Mouse (Mus musculus) spleen, adult 2 months (tissue): ENCODE results near the gene Slc4a1.

Source experiments
- CTCF ChIP-seq: fragments of 200-500 bp; IDR thresholded peaks from 2 replicates; pipeline ENCODE4 v1.5.1; 2011; ENCODE audit warnings: mild to moderate bottlenecking, inconsistent platforms; ENCODE audit not compliant: insufficient read depth, insufficient read length, insufficient replicate concordance; ENCODE audit errors: extremely low read depth
- POLR2A ChIP-seq: fragments of 200-500 bp; IDR thresholded peaks from 2 replicates; pipeline ENCODE4 v1.6.1; 2011; ENCODE audit warnings: low read depth, low read length, inconsistent platforms

DNA sequence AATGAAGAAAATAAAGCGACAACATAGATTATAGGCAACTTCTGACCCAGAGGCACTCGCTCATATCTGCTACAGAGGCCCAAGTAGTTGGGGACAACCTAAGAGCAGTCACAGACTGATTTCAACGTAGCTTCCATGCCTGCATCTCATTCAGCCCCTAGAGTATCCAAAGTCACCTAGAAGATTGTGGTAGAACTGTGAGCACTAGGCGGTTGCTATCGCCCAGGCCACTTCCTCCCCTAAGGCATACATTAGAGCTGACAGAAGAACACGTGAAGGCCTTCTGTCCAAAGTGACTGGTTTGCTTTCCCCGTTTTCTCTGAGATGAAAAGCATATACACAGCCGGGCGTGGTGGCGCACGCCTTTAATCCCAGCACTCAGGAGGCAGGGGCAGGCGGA, 51.7 kb downstream of the Slc4a1 start:
- TF ChIP-seq CTCF (no peak), POLR2A (no peak)
